Mouse (Mus musculus) left cerebral cortex, postnatal 10 days (tissue): Measurements from ENCODE around the gene Iqcd. TPM values are rescaled to one million over a fixed set of nuclear protein-coding genes. Genes with fewer than 3 reads are reported as not detected.

Experiments
- DNase-seq, 2 experiments: peaks; one replicate each; pipeline ENCODE4 v3.0.0; 2021 to 2022; ENCODE audit warnings: low spot score in 2 of 2, mixed read lengths in 1 of 2; ENCODE audit errors: extremely low spot score in 1 of 2
- intact Hi-C: fragments of 180-260 bp; cut with DNase I; formaldehyde crosslinking; loops from one replicate; pipeline ENCODE4 v1.15.1; 2025
- total RNA-seq, 2 experiments: library from RNA; stranded (reverse); gene quantifications; 2 replicates each; pipeline ENCODE4 v1.2.3; 2021

Iqcd gene
- total RNA-seq, 2 experiments from 2014 or later = 0.36 to 0.47 TPM

GRCm38 (mm10) chr5:120647814-120648491 is 59.1 kb downstream of the Iqcd start:
- DNase-seq = no peak
- intact Hi-C loops = loop anchor here (2.0 kb wide), 1 partner anchor 27 kb away; no protein-coding TSS in a partner anchor

- intact Hi-C loops = loop anchor here (2.0 kb wide), 1 partner anchor 28 kb away; no protein-coding TSS in a partner anchor
- DNase-seq = peak; percentile 80 to 87
Observed at GRCm38 (mm10) chr5:120648569-120649373, 60.0 kb downstream of the Iqcd start, which contains the start of gene Rasal1. Gene Rasal1, plus strand, starts transcription at chr5:120648812.

GRCm38 (mm10) chr5:120649374-120649933 is 60.6 kb downstream of the Iqcd start:
- DNase-seq = peak in 1 of 2 experiments; percentile 72
- intact Hi-C loops = loop anchor here (2.0 kb wide), 1 partner anchor 29 kb away; no protein-coding TSS in a partner anchor

- intact Hi-C loops = loop anchor here (2.0 kb wide), 1 partner anchor 29 kb away; no protein-coding TSS in a partner anchor
- DNase-seq = peak in 1 of 2 experiments; percentile 66
Observed at GRCm38 (mm10) chr5:120649938-120650337, 61.1 kb downstream of the Iqcd start.

- DNase-seq = no peak
Observed at GRCm38 (mm10) chr5:120651230-120651629, 62.4 kb downstream of the Iqcd start.

GRCm38 (mm10) chr5:120652915-120653701 is 64.3 kb downstream of the Iqcd start:
- DNase-seq = no peak
- intact Hi-C loops = no loop called here

More at GRCm38 (mm10) chr5:120651230-120651629, 62.4 kb downstream of the Iqcd start:
- intact Hi-C loops = no loop called here

- DNase-seq = no peak
- intact Hi-C loops = no loop called here
Observed at GRCm38 (mm10) chr5:120653873-120654272, 65.1 kb downstream of the Iqcd start.

- DNase-seq = peak in 1 of 2 experiments; percentile 66
- intact Hi-C loops = no loop called here
Observed at GRCm38 (mm10) chr5:120656281-120656751, 67.5 kb downstream of the Iqcd start.

Other genes with a start within 250 kb of the Iqcd start
- gene Lhx5, start 157.3 kb upstream of the Iqcd start, total RNA-seq = under 1 TPM; 0.20 to 0.32 TPM
- 1 to 10 TPM; 5.0 to 5.3 TPM for gene Sdsl, start 116.2 kb upstream of the Iqcd start, total RNA-seq
- gene Sds, start 112.5 kb upstream of the Iqcd start, total RNA-seq = not detected
- 10 to 100 TPM; 70.6 to 71.5 TPM for gene Plbd2, start 85.4 kb upstream of the Iqcd start, total RNA-seq
- 1 to 10 TPM; 3.5 to 4.0 TPM for gene Slc8b1, start 77.8 kb upstream of the Iqcd start, total RNA-seq
- 10 to 100 TPM; 39.2 to 45.2 TPM for gene Tpcn1, start 343 bp upstream of the Iqcd start, total RNA-seq
- 10 to 100 TPM; 29.5 to 31.2 TPM for gene Rita1, start 23.6 kb downstream of the Iqcd start, total RNA-seq
- gene Ddx54, start 23.7 kb downstream of the Iqcd start, total RNA-seq = 10 to 100 TPM; 47.5 to 48.8 TPM
- 1 to 10 TPM in 1 of 2 experiments, not detected in 1; 1.1 TPM for gene Cfap73, start 45.2 kb downstream of the Iqcd start, total RNA-seq
- gene Rasal1, start 59.8 kb downstream of the Iqcd start, total RNA-seq = 100 to 1,000 TPM; 107 to 122 TPM
- 10 to 100 TPM; 84.4 to 90.4 TPM for gene Dtx1, start 122.9 kb downstream of the Iqcd start, total RNA-seq
- gene Oas2, start 160.8 kb downstream of the Iqcd start, total RNA-seq = under 1 TPM in 1 of 2 experiments, not detected in 1; 0.28 TPM
- gene Oas3, start 188.6 kb downstream of the Iqcd start, total RNA-seq = under 1 TPM in 1 of 2 experiments, not detected in 1; 0.06 TPM
- gene Oas1e, start 206.5 kb downstream of the Iqcd start, total RNA-seq = not detected
- 1 to 10 TPM; 1.1 TPM for gene Oas1c, start 223.5 kb downstream of the Iqcd start, total RNA-seq